Mouse (Mus musculus) lung, adult 2 months (tissue): Measurements from ENCODE around the gene Ccdc69.
"Not testable (repeated sequence)": the region's sequence is repeated elsewhere in the genome, so short reads cannot be mapped to it uniquely, and the experiment has no call there.

ENCODE experiments used
- CTCF ChIP-seq: fragments of 200-500 bp; IDR thresholded peaks from 2 replicates; pipeline ENCODE4 v1.5.1; 2011; ENCODE audit warnings: mild to moderate bottlenecking, low read length, control low read depth; ENCODE audit not compliant: insufficient read depth
- POLR2A ChIP-seq: fragments of 200-500 bp; IDR thresholded peaks from 2 replicates; pipeline ENCODE4 v1.6.1; 2011; ENCODE audit warnings: low read depth, mild to moderate bottlenecking, control low read depth, low read length, borderline replicate concordance; ENCODE audit errors: extremely low read depth

DNA sequence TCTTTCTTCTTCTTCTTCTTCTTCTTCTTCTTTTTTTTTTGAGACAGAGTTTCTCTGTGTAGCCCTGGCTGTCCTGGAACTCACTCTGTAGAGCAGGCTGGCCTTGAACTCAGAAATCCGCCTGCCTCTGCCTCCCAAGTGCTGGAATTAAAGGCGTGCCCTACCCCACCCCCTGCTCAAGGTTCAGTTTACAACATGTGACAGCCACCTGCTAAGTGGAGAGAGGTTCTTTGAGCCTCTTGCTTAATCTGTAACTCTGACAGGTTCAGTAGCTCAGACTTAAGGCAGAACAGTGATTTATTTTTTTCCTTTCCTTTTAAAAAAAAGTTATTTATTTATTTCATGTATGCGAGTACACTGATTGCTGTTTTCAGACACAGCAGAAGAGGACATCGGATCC lies 18.4 kb upstream of the Ccdc69 start:
- not testable (repeated sequence) for TF ChIP-seq CTCF, POLR2A
